Mouse (Mus musculus): Measurements from ENCODE around the gene Sh3gl1. TPM values are rescaled to one million over a fixed set of nuclear protein-coding genes. Genes with fewer than 3 reads are reported as not detected.

Sh3gl1 gene
- polyA plus RNA-seq, 1 experiment = 78.3 TPM

DNA sequence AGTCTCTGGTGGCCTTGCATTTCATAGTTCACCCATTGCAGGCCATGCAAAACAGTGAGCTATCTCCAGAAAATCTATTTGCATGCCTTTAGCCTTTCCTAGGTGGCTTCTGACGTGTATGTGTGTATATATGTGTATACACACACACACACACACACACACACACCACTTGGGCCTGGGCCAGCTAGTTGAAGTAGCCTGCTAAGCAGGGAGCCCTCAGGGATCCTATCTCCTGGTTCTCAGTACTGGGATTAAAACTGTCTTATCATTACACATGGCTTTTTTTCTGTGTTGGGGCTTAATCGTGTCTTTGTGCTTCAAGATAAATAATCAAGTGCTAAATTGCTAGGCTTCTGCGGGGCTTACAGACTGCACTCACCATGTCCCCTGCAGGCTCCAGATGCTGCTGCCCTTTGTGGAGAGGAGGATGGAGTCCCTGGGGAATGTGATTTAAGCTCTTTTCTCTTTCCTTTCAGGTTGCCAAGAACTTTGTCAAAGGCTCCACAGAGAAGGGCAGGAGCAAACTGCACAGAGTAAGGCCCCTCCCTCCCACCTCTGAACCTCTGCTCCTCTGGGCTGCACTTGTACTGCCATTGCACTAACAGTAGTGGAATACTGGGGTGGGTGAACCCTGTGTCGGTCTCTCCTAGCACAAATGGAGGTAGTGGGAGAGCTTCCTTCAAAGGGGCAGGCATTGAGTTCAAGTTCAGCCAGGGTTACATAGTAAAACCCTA lies 19.7 kb upstream of the Sh3gl1 start:
- no peak for TF ChIP-seq GATA1 (IDR thresholded peaks at IDR 0.05; ENCODE audit: low read length)

DNA sequence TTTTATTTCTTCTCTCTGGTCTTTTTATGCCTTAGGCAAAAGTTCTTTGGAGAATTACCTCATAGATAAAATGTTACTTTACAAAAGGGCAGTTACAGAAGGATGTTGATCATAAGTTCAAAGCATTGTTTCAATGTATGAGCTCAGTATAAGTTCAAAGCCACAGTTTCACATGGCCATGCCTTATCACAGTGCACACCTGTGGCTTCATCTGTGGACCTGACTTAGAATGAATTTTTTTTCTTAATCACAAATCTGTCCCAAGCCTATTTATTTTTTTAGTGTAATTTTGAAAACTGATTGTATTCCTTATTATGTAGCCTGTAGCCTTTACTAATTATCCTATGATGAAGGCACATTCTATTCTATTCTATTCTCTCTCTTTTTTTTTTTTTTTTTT lies 18.5 kb upstream of the Sh3gl1 start:
- TF ChIP-seq GATA1 (IDR thresholded peaks at IDR 0.05; ENCODE audit: low read length) = no peak

DNA sequence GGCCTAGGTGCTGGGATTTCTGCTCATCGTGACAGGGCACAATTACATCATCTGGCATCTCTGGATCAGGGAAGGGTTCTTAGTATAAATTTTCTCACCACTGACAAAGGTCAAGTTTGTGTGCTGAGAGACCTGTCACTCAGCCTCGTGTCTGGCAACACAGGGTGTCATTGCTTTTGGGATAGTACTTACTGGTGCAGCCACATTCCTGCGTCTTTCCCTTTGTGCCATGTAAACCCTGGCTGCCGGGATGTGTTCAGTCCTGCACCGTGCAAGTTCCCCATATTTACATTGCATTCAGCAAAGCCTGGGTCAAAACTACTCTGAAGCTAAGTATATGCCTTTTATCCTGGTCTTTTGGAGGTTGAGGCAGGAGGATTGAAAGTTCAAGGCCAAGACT lies 14.9 kb upstream of the Sh3gl1 start:
- TF ChIP-seq GATA1 (IDR thresholded peaks at IDR 0.05; ENCODE audit: low read length) = no peak

DNA sequence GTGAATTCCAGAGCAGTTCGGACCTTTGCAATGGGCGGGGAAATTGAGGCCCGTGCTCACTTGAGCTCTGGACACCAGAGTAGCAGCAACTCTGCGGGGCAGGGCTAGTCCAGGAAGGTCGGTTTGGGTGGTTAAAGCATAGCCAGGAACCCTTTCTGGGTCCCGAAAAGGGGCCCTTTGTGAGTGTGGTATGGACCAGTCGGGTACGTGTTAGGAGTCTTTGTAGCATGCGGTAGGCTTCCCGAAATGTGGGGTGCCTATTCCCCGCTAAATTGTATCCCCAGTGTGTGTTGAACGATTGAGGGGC lies 4.4 kb upstream of the Sh3gl1 start:
- no peak for TF ChIP-seq GATA1 (IDR thresholded peaks at IDR 0.05; ENCODE audit: low read length)

- TF ChIP-seq GATA1 (IDR thresholded peaks at IDR 0.05; ENCODE audit: low read length) = no peak
These were observed 3.8 kb upstream of the Sh3gl1 start, which contains the start of gene Chaf1a for GRCm38 (mm10) chr17:56040030-56040856. Gene Chaf1a, plus strand, starts transcription at chr17:56040439.

DNA sequence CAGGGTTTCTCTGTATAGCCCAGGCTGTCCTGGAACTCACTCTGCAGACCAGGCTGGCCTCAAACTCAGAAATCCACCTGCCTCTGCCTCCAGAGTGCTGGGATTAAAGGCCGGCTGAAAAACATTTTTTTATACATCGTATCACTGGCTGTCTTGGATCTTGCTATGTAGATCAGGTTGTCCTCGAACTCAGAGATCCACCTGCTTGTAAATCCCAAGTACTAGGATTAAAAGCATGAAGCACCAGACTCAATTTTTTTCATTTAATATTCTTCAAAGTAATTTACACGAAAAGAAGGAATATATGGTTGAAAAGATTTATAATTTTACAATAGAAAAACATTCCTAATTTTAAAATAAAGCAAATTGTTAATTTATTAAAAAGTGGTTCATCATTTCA lies 2.9 kb upstream of the Sh3gl1 start:
- no peak for TF ChIP-seq GATA1 (IDR thresholded peaks at IDR 0.05; ENCODE audit: low read length)

GRCm38 (mm10) chr17:56038583-56039261 lies 2.3 kb upstream of the Sh3gl1 start:
- TF ChIP-seq GATA1 (IDR thresholded peaks at IDR 0.05; ENCODE audit: low read length) = no peak

GRCm38 (mm10) chr17:56036901-56037287 lies 459 bp upstream of the Sh3gl1 start:
- TF ChIP-seq GATA1 (IDR thresholded peaks at IDR 0.05; ENCODE audit: low read length) = no peak

DNA sequence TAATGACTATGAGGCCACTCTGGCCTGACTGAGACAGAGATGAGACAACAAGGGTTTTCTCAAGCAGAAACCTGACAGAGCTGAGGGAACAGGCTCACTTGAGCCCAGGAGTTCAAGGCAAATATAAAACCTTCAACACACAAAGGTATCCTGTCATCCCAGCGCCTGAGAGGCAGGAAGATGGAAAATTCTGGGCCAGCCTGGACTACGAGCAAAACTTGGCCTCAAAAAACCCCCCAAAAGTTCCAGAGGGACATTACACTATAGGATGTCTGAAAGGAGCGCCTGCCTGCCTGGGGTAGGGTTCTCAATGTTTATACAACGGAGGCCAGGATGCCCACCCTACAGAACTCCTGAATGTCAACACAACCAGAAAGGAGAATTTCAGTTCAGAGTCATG lies 1.2 kb downstream of the Sh3gl1 start:
- no peak for TF ChIP-seq GATA1 (IDR thresholded peaks at IDR 0.05; ENCODE audit: low read length)

- TF ChIP-seq GATA1 (IDR thresholded peaks at IDR 0.05; ENCODE audit: low read length) = no peak
These were observed 1.7 kb downstream of the Sh3gl1 start for GRCm38 (mm10) chr17:56034726-56035100.

DNA sequence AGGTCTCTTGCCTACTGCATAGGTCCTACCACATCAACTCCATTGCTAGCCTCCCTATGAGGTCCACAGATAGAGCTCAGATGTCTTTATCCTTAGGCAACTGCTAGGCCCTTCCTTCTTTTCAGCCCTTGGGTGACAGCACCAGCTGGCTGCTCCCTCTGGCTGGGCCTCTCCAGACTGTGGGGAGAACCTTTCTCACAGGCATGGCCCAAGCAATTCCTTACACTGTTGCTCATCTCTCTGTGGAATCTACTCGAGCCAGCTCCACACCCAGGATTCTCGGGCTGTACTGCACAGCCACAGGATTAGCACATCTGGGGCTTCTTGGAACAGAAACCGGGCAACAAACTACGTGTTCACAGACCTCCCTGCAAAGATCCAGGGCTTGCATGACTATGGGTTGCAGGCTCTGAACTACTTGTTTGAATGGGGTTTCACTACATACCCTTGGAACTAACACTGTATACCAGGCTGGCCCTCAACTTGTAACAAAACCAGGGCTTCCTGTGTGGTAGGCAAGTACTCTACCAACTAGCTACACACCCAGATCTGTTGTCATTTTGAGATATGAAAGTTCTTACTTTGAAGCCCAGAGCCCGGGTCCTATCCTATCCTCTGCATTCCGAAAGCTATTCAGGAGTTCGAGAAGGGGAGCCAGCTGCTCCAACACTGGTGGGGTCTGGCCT lies 2.3 kb downstream of the Sh3gl1 start:
- TF ChIP-seq GATA1 (IDR thresholded peaks at IDR 0.05; ENCODE audit: low read length) = no peak

DNA sequence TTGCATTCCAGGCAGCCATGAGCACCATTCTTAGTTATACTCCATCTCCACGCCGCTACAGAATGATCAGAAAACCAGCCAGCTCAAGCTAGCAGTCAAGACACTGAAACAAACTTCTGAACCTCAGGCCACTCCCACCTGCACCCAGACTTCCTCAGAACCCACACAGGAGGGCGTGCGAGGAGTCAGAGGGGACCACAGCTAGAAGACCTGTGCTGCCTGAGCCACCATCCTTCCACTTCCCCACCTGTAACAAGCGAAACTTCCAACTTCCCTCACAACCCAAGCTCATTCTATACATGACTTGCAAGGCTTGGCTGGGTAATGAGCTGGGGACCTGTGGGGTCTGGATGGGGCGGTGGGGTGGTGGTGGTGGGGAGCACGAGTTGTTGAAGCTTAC lies 3.6 kb downstream of the Sh3gl1 start:
- no peak for TF ChIP-seq GATA1 (IDR thresholded peaks at IDR 0.05; ENCODE audit: low read length)

DNA sequence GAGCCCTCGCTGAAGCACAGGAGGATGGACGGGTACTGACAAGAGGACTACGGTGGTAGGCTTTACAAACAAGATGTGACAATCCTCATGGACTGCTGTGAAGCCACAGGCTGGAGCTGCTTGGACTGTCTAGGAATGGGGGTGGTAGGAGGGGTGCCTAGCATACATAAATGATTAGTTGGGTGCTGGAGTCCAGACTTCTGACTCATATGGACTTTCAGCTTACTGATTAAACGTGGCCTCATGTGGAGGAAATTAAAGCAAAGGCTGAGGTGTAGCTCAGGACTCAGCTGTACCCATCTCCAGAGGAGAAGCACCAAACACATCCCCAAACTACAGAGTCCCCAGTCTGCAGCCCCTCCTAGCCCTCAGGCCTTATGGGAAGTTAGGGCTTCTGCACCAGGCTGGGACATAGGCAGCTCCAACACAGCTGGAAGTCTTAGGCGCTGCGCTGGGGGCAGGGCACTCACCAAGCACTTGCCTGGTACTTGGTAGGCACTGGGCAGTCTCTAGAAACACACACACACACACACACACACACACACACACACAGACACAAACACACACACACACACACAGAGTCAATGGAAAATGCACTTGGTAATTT lies 4.2 kb downstream of the Sh3gl1 start:
- TF ChIP-seq GATA1 (IDR thresholded peaks at IDR 0.05; ENCODE audit: low read length) = no peak

DNA sequence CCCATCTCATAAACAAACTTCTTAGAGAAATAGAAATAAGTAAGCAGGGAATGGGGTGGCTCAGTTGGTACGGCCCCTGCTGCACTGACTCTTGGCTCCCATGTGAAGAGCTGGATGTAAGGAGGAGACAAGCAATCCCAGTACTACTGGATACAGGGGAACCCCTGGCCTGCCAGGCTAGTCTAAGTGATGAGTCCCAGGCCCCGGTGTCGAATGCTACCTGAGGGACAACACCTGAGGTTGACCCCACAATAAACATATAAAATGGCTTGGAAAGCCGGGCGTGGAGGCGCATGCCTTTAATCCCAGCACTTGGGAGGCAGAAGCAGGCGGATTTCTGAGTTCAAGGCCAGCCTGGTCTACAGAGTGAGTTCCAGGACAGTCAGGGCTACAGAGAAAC lies 5.0 kb downstream of the Sh3gl1 start:
- TF ChIP-seq GATA1 (IDR thresholded peaks at IDR 0.05; ENCODE audit: low read length) = no peak

- TF ChIP-seq GATA1 (IDR thresholded peaks at IDR 0.05; ENCODE audit: low read length) = no peak
These were observed 5.5 kb downstream of the Sh3gl1 start for GRCm38 (mm10) chr17:56030919-56031318.
